Mouse (Mus musculus) brown adipose tissue, adult 24 weeks (tissue): Measurements from ENCODE around the gene Dmac2. TPM values are rescaled to one million over a fixed set of nuclear protein-coding genes. Genes with fewer than 3 reads are reported as not detected.
"Not testable (repeated sequence)": the region's sequence is repeated elsewhere in the genome, so short reads cannot be mapped to it uniquely, and the experiment has no call there.

Experiments used
- H3K27ac ChIP-seq: fragments of 200-500 bp; replicated peaks from 2 replicates; pipeline ENCODE4 v1.5.1; 2012; ENCODE audit warnings: low read depth, mild to moderate bottlenecking, low read length
- H3K4me1 ChIP-seq: fragments of 200-500 bp; 2 replicates; pipeline ENCODE4 v1.6.1; 2012; ENCODE audit warnings: low read length, mixed read lengths; ENCODE audit not compliant: control insufficient read depth, insufficient read depth, insufficient read length
- H3K4me3 ChIP-seq: fragments of 200-500 bp; 2 replicates; pipeline ENCODE4 v1.5.1; 2012; ENCODE audit warnings: low read depth, mild to moderate bottlenecking, low read length, moderate library complexity; ENCODE audit not compliant: insufficient read depth
- polyA plus RNA-seq: library from polyadenylated mRNA; stranded (reverse); fragments of >200 nt; gene quantifications from 2 replicates; pipeline ENCODE4 v1.2.4, GENCODE M21; 2012; ENCODE audit not compliant: missing spikeins, insufficient read depth, insufficient read length

Dmac2 gene
- polyA plus RNA-seq = 39.0 and 39.4 TPM in 2 replicates

GRCm38 (mm10) chr7:25618865-25619721, at the start of gene Dmac2:
Gene Dmac2, plus strand, starts transcription at chr7:25619414.
- Histone ChIP-seq H3K4me3 (peak within 1 kb of the TSS; percentile 88), H3K27ac (peak within 1 kb of the TSS; percentile 72), H3K4me1 (0 out of 2 replicates have a peak, but pooled peaks cover 2% of the 10 kb centered on the region)

DNA sequence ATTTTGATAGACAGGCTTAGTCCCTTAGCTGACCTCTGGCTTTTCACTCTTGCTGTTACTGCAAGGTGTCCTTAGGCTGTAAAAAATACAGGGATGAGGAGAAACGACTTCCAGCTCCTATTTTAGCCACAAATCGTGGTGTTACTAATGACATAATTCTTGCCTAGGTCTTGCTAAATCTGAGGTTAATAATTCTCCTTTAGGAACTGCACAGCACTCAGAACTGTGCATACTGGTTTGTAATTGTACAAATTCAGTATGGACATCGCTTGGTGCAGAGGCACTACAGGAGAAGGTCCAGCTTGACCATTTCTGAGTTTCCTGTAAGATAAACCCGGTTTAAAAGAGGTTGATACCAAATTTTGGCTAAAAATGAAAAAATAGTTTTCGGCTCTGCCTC, 45.4 kb upstream of the Dmac2 start:
- H3K4me3 ChIP-seq, H3K4me1 ChIP-seq, H3K27ac ChIP-seq: not testable (repeated sequence)

DNA sequence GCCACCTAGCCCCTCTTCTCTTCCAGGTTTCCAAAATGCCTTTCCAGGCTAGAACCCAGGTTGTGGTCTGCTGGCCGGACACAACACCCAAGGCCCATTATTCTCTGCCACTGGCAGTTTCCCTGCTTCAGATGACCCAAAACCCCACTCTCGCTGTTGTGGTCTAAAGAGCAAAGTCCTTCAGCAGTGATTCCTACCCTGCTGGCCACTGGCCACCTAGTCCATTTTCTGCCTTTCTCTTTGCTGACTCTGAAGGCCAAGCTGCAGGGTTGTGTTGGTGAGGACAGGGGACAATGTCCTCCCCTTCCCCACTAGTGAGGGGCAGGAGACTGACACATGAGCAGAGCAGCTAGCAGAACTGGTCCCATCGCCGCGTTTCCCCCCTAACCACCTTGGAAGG, 44.1 kb upstream of the Dmac2 start:
- H3K4me3 ChIP-seq = no peak overlapping the region
- H3K4me1 ChIP-seq = no peaks in the 10 kb centered on the region
- no peak overlapping the region for H3K27ac ChIP-seq

DNA sequence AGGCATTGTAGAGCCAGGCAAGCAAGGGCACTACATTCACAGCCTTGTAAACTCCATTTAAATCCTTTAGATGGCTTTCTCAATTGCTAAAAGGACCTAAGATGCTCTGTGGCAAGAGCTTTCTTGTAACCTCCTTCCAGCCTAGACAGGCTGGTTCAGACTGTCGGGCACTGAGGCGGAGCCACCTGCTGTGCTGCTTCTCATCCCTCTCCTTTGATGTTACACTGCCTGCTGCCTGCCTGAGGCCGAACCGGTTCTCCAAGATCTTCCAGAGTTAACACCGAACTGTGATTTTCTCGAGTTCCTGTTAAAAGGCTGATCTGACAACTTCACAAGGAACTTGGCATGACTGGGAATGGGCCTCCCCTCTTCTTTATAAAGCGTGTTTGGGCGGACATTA, 43.3 kb upstream of the Dmac2 start:
- Histone ChIP-seq H3K4me3 (no peak overlapping the region), H3K27ac (no peak overlapping the region), H3K4me1 (no peaks in the 10 kb centered on the region)

DNA sequence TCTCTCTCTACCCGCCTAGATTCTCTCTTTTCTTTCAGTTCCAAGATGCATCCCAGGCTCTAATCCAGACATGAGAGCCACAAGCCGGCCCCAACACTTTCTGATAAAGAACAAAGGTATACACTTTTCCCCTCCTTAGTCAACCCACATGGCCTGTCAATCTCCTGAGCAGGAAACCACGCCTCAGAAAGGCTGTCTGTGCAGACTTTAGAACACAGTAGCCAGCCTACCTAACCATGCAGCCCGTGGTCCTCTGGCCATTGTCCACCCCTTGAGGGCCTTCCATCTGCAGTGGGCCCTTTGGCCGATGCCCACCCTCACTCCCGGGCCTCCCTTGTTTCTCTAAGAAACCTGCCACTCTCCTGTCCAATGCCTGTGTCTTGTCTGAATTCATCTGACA, 42.9 kb upstream of the Dmac2 start:
- not testable (repeated sequence) for H3K4me1 ChIP-seq, H3K4me3 ChIP-seq, H3K27ac ChIP-seq

DNA sequence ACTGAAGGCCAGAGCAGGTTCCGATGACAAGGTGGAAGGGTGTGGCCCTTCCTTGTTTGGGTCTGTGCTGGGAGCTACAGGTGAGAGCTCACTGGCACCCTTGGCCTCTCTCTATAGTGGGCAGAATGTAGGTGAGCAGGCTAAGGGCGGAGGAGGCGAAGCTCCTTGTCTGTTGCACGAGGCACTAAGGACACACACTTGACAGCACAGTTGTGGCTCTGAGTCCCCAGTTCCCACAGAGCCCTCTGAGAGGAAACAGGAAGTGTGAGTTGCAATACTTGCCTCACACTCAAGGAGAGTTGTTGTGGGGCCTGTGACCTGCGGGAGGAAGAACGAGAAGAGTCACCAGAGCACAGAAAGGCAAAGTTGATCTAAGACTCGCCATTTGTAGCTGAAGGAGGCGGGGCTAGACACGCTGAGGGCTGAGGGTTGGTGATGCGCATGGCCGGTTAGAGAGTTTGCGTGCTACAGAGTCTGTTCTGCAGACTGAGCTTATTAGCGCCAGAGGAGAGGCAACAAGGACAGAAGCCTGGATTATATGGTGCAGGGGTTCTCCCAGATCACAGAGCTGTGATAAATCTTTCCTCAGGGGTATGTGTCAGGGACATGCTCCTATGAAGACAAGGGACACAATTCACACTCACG, 42.3 kb upstream of the Dmac2 start:
- H3K4me3 ChIP-seq, H3K4me1 ChIP-seq, H3K27ac ChIP-seq: not testable (repeated sequence)

- Histone ChIP-seq H3K4me1 (no peaks in the 10 kb centered on the region), H3K27ac (no peak overlapping the region), H3K4me3 (no peak overlapping the region)
These were observed 39.8 kb upstream of the Dmac2 start for GRCm38 (mm10) chr7:25579441-25579840.

- H3K27ac ChIP-seq = no peak overlapping the region
- no peak overlapping the region for H3K4me3 ChIP-seq
These were observed 36.9 kb upstream of the Dmac2 start for GRCm38 (mm10) chr7:25582301-25582810.

DNA sequence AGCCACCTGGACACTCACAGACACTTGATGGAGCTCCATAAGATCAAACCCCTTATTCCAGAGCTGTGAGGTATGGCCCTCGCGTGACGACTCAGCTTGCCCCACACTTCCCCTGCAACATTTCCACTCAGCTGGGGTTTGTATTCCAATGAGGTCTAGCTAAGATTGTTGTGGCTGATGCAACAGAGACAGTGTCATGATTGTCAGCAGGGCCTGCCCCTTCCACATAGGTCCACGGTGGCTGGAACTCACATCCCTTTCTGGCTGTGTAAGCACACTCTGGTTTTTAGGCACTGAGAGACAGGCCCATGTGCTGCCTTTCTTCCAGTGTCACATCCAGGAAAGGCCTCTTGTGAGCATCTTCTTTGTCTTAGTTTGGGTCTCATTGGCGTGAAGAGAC, 34.6 kb upstream of the Dmac2 start:
- Histone ChIP-seq H3K27ac (no peak overlapping the region), H3K4me1 (no peaks in the 10 kb centered on the region), H3K4me3 (no peak overlapping the region)

More at GRCm38 (mm10) chr7:25582301-25582810, 36.9 kb upstream of the Dmac2 start:
- no peaks in the 10 kb centered on the region for H3K4me1 ChIP-seq

DNA sequence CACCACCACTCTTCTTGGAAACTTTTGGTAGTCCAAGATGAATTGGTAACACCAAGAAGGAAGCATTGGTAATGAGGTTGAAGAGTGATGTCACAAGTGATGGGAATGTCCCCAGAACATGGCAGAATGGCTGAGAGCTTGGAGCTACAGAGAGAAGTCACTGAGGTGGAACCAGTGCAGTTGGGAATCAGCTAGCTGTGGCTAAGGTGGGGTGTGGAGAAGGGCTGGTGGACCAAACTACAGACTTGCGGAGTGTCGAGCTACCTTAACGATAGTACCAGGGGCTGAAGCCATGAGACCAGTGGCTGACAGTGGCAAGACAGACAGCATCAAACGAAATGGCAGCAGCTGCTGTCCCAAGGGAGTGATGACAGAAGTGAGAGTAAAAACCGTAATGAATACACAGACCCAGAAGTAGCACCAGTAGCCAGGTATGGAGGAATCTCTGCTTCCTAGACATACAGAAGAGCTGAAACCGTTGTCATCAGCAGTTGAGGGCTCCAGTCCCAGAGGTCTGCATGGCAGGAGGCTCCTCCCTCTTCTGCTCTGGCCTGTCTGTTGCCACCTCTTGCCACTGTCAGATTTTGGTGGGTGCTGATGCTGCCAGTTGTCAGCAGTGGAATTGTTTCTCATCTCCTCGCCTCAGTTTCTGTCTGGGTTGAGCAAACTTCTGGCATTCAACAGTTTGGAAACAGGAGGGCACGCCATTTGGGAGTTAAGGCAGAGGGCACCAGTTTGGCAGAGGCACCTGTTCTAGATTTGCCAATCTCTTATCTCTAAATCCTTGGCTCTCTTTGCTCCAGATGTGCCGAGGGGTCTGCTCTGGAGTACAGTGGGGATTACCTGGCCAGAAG, 33.6 kb upstream of the Dmac2 start:
- Histone ChIP-seq H3K27ac (no peak overlapping the region), H3K4me1 (no peaks in the 10 kb centered on the region), H3K4me3 (no peak overlapping the region)

DNA sequence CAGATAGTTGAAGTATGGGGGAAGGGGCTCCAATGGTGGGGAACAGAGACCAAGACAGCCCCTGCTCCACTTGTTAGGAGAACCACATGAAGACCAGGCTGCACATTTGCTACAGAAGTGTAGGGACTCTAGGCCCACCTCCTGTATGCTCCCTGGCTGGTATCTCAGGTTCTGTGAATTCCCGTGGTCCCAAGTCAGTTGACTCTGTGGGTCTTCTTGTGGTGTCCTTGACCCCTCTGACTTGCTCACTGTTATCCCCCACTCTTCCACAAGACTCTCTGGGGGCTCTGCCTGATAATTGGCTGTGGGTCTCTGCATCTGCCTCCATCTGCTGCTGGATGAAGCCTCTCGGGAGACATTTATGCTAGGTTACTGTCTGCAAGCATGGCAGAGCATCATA, 28.0 kb upstream of the Dmac2 start:
- Histone ChIP-seq H3K27ac (no peak overlapping the region), H3K4me1 (no peaks in the 10 kb centered on the region), H3K4me3 (no peak overlapping the region)

- H3K4me3 ChIP-seq = no peak overlapping the region
- H3K4me1 ChIP-seq = no peaks in the 10 kb centered on the region
- no peak overlapping the region for H3K27ac ChIP-seq
These were observed 25.4 kb upstream of the Dmac2 start for GRCm38 (mm10) chr7:25593859-25594258.

- Histone ChIP-seq H3K4me1 (no peaks in the 10 kb centered on the region), H3K4me3 (no peak overlapping the region), H3K27ac (no peak overlapping the region)
These were observed 19.6 kb upstream of the Dmac2 start for GRCm38 (mm10) chr7:25599663-25600062.

DNA sequence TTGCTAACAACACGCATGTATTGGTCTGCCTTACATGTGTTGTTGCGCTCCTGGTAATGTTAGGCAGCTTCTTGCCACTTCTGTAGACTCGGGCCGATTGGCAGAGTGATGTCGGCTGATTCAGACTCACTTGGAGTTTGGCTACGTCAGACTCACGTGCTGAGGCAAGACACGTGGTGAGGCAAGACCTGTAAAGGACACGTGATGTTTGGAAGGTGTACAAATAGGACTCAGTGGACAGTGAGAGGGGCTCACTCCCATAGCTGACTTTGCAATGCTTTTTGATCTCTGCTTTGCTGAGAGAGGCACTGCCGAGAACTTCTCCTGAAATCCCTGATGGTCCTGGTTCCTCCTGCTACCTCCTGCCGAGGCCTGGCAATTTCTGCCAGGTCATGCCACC, 18.5 kb upstream of the Dmac2 start:
- no peaks in the 10 kb centered on the region for H3K4me1 ChIP-seq
- no peak overlapping the region for H3K27ac ChIP-seq
- H3K4me3 ChIP-seq = no peak overlapping the region

GRCm38 (mm10) chr7:25601346-25601745, 17.9 kb upstream of the Dmac2 start:
- Histone ChIP-seq H3K4me1 (no peaks in the 10 kb centered on the region), H3K4me3 (no peak overlapping the region), H3K27ac (no peak overlapping the region)
